11 mouse cellular contexts compared by ENCODE assay signal in genomic region chr4:140581341-140581729, GRCm38 (mm10).
DNase-seq lines count a peak whose midpoint lies in the region; ATAC-seq and TF ChIP-seq lines count a peak whose summit lies in the region.
"Had no signal": no experiment of that assay in that cellular context is flagged by ENCODE, and none has a peak within 500 bp of the region (broad histone marks: within the 10 kb centered on the region; RNA-seq: fewer than 3 reads in every experiment).

No protein-coding gene starts in this region.

- WGBS in heart, embryonic 12.5 days: 67% methylated on average over 15 of the region's 16 CpGs
- 73% methylated on average over 16 of the region's 16 CpGs for WGBS in lung, embryonic 14.5 days

- peak overlapping the region; percentile 57 for H3K4me2 ChIP-seq in heart, embryonic 12.5 days
- H3K4me2 ChIP-seq in lung, embryonic 14.5 days: no peak overlapping the region
- H3K4me2 ChIP-seq: stomach, embryonic 15.5 days had no signal

- H3K9ac ChIP-seq in heart, embryonic 12.5 days: 0 out of 2 replicates have a peak overlapping the region, but pooled peaks have one; percentile 15
- H3K9ac ChIP-seq in lung, embryonic 14.5 days: no peak overlapping the region
- H3K9ac ChIP-seq: liver, embryonic 14.5 days; stomach, embryonic 15.5 days had no signal

- peaks cover 19% of the 10 kb centered on the region for H3K4me1 ChIP-seq in heart, embryonic 12.5 days (replicated peaks)
- H3K4me1 ChIP-seq in lung, embryonic 14.5 days (ENCODE audit: insufficient read depth): no peaks in the 10 kb centered on the region
- peaks cover 82% of the 10 kb centered on the region for H3K4me1 ChIP-seq in megakaryocyte, embryonic 14.5 days
- H3K4me1 ChIP-seq: stomach, embryonic 15.5 days had no signal

- no peak for DNase-seq in heart, postnatal 10 days
- DNase-seq in lung, embryonic 14.5 days: no peak
- no peak for DNase-seq in lung, postnatal 4 days
- peak; percentile 33 for DNase-seq in MEL-GATA-1-ER (ENCODE audit: extremely low read depth, low read depth)
- DNase-seq in thymus, postnatal 36 days: no peak
- no peak for DNase-seq in layer of hippocampus, postnatal 25 days (ENCODE audit: extremely low spot score in 1 of 2, low spot score in 1 of 2)

- no peak for TF ChIP-seq CTCF in lung, embryonic 14.5 days (IDR thresholded peaks at IDR 0.05; ENCODE audit: low read depth)

- H3K27me3 ChIP-seq in heart, embryonic 12.5 days (replicated peaks): 0 out of 2 replicates have a peak, but pooled peaks cover 3% of the 10 kb centered on the region
- no peaks in the 10 kb centered on the region for H3K27me3 ChIP-seq in lung, embryonic 14.5 days (ENCODE audit: insufficient read depth, low read length)
- H3K27me3 ChIP-seq in megakaryocyte, embryonic 14.5 days (replicated peaks): peaks cover 47% of the 10 kb centered on the region
- H3K27me3 ChIP-seq: stomach, embryonic 15.5 days had no signal

- ATAC-seq in heart, embryonic 12.5 days (ENCODE audit: insufficient number of reproducible peaks, low FRiP score): no peak
- ATAC-seq in lung, embryonic 14.5 days (ENCODE audit: insufficient read depth): no peak; the same call in 1 of the 2 replicates
- ATAC-seq: forebrain, embryonic 16.5 days had no signal

- H3K4me3 ChIP-seq in heart, embryonic 12.5 days: peak overlapping the region; percentile 24
- H3K4me3 ChIP-seq in lung, embryonic 14.5 days (ENCODE audit: low read depth, low read length): no peak overlapping the region
- H3K4me3 ChIP-seq in megakaryocyte, embryonic 14.5 days (replicated peaks): peak overlapping the region; percentile 88
- H3K4me3 ChIP-seq: stomach, embryonic 15.5 days had no signal

- H3K36me3 ChIP-seq in heart, embryonic 12.5 days: peaks cover 55% of the 10 kb centered on the region
- H3K36me3 ChIP-seq in lung, embryonic 14.5 days (ENCODE audit: insufficient read depth): peaks cover 61% of the 10 kb centered on the region
- peaks cover 10% of the 10 kb centered on the region for H3K36me3 ChIP-seq in megakaryocyte, embryonic 14.5 days (replicated peaks; ENCODE audit: low read length)

- no peaks in the 10 kb centered on the region for H3K9me3 ChIP-seq in heart, embryonic 12.5 days (replicated peaks)
- H3K9me3 ChIP-seq in lung, embryonic 14.5 days (ENCODE audit: low read depth, low read length): no peaks in the 10 kb centered on the region
- no peaks in the 10 kb centered on the region for H3K9me3 ChIP-seq in megakaryocyte, embryonic 14.5 days
- H3K9me3 ChIP-seq: stomach, embryonic 15.5 days had no signal

- intact Hi-C loops in heart, postnatal 10 days (cut with DNase I): no loop called here

- H3K27ac ChIP-seq in heart, embryonic 12.5 days (ENCODE audit: poor library complexity, severe bottlenecking): peak overlapping the region; percentile 70
- H3K27ac ChIP-seq in lung, embryonic 14.5 days (ENCODE audit: low read depth): peak overlapping the region; percentile 36; the same call in 1 of the 2 replicates
- H3K27ac ChIP-seq: liver, embryonic 14.5 days; stomach, embryonic 15.5 days had no signal
